Mouse (Mus musculus): Measurements from ENCODE around the gene Gm6034.
"Not testable (repeated sequence)": the region's sequence is repeated elsewhere in the genome, so short reads cannot be mapped to it uniquely, and the experiment has no call there.

The Gm6034 gene

GRCm38 (mm10) chr17:36023710-36024654, 18.8 kb upstream of the Gm6034 start:
- DNase-seq, result no peak

GRCm38 (mm10) chr17:36025197-36025596, 17.6 kb upstream of the Gm6034 start:
- peak in 1 of 2 experiments; percentile 31 for DNase-seq

GRCm38 (mm10) chr17:36025901-36026300, 16.9 kb upstream of the Gm6034 start:
- no peak for DNase-seq

- no peak for DNase-seq
Observed at GRCm38 (mm10) chr17:36027663-36028062, 15.1 kb upstream of the Gm6034 start.

GRCm38 (mm10) chr17:36028879-36029619, 13.7 kb upstream of the Gm6034 start:
- no peak for DNase-seq

GRCm38 (mm10) chr17:36030046-36030702, 12.6 kb upstream of the Gm6034 start:
- DNase-seq, result not testable (repeated sequence)

- peak in 1 of 2 experiments; percentile 23 for DNase-seq
Observed at GRCm38 (mm10) chr17:36030703-36031582, 11.8 kb upstream of the Gm6034 start.

- DNase-seq, result peak; percentile 42 to 61
Observed at GRCm38 (mm10) chr17:36031583-36032331, 11.0 kb upstream of the Gm6034 start.

- DNase-seq, result peak in 1 of 2 experiments; percentile 20
Observed at GRCm38 (mm10) chr17:36032351-36032875, 10.3 kb upstream of the Gm6034 start, which contains the start of gene H2-T23. H2-T23 (minus strand) TSS chr17:36032855.

GRCm38 (mm10) chr17:36034524-36034923, 8.2 kb upstream of the Gm6034 start:
- DNase-seq, result not testable (repeated sequence)

GRCm38 (mm10) chr17:36035010-36035638, 7.6 kb upstream of the Gm6034 start:
- DNase-seq, result peak; percentile 61 to 78

- DNase-seq, result not testable (repeated sequence)
Observed at GRCm38 (mm10) chr17:36036126-36036525, 6.6 kb upstream of the Gm6034 start.

- DNase-seq, result not testable (repeated sequence)
Observed at GRCm38 (mm10) chr17:36040604-36041003, 2.2 kb upstream of the Gm6034 start.

- DNase-seq, result peak; percentile 18 to 25
Observed at GRCm38 (mm10) chr17:36042055-36042454, 706 bp upstream of the Gm6034 start.

- DNase-seq, result no peak
Observed at GRCm38 (mm10) chr17:36043286-36043685, 525 bp downstream of the Gm6034 start.

- not testable (repeated sequence) for DNase-seq
Observed at GRCm38 (mm10) chr17:36057927-36058326, 15.2 kb downstream of the Gm6034 start.

GRCm38 (mm10) chr17:36058362-36058761, 15.6 kb downstream of the Gm6034 start, which contains the start of gene Gm11127:
Gm11127 (minus strand) TSS chr17:36058371.
- not testable (repeated sequence) for DNase-seq

- peak; percentile 65 to 86 for DNase-seq
Observed at GRCm38 (mm10) chr17:36060829-36061228, 18.1 kb downstream of the Gm6034 start.

GRCm38 (mm10) chr17:36081901-36082300, 39.1 kb downstream of the Gm6034 start:
- DNase-seq, result not testable (repeated sequence)
